Mouse (Mus musculus): Measurements from ENCODE around the gene Dohh. TPM values are rescaled to one million over a fixed set of nuclear protein-coding genes. Genes with fewer than 3 reads are reported as not detected.

The Dohh gene
- polyA plus RNA-seq, 1 experiment = 96.3 TPM

- DNase-seq (ENCODE audit: low read depth) = no peak
Observed at GRCm38 (mm10) chr10:81384605-81384982, 366 bp downstream of the Dohh start.

- DNase-seq (ENCODE audit: low read depth) = no peak
Observed at GRCm38 (mm10) chr10:81385603-81386306, 1.5 kb downstream of the Dohh start.

DNA sequence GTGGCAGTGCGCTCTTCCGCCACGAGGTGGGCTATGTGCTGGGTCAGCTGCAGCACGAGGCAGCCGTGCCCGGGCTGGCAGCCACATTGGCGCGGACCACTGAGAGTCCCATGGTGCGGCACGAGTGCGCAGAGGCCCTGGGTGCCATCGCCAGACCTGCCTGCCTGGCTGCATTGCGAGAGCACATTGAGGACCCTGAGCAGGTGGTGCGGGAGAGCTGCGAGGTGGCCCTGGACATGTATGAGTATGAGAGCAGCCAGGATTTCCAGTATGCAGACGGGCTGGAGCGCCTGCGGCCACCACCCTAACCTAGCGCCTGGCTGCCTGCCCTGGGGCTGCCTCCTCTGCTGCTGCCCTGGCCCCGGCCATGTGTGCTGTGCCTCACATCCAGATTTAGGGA, 3.5 kb downstream of the Dohh start:
- no peak for DNase-seq (ENCODE audit: low read depth)

DNA sequence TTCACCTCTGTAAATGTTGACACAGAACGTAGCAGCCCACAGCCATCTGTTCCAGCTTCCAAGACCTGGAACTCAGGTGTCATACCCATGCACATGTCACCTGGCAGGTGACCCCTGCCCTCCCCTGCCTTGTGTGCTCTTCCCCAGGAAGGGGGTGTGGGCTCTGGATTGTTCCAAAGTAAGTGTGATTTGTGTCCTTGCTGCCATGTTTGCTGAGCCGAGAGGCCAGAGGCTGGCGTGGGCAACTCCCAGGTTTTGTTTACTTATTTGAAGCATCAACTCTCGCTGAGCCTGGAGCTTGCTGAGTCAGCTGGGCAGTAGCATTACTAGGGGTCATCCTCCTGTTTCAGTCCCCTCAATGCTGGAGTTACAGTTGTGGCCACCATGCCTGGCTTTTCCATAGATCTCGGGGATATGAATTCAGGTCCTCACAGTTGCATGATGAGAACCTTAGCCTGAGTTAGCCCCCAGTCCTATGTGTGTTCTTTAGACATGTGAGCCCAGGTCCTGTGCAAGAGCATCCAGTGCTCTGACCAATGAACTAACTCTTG, 4.4 kb downstream of the Dohh start, which contains the start of gene Gm48552:
Gene Gm48552, plus strand, starts transcription at position 501 of the 551 bp plus-strand sequence.
- no peak for DNase-seq (ENCODE audit: low read depth)

- no peak for DNase-seq (ENCODE audit: low read depth)
Observed at GRCm38 (mm10) chr10:81389373-81389772, 5.1 kb downstream of the Dohh start.

- DNase-seq (ENCODE audit: low read depth) = no peak
Observed at GRCm38 (mm10) chr10:81389801-81390677, 5.8 kb downstream of the Dohh start.

DNA sequence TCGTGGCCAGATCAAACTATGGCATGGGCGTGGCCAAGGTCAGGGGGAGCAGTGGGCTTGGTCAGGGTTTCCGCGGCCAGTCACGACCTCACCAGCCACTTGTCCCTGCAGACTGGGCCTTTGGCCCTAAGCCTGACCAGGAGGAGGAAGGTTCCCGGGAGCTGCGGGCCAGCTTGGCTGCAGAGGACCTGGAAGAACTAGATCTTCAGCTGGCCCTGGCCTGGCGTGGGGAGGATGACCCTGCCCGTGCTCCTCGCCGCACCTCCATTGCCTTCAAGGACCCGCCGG, 6.4 kb downstream of the Dohh start:
- DNase-seq (ENCODE audit: low read depth) = no peak

- DNase-seq (ENCODE audit: low read depth) = no peak
Observed at GRCm38 (mm10) chr10:81392270-81392669, 8.0 kb downstream of the Dohh start.

GRCm38 (mm10) chr10:81392781-81393185, 8.6 kb downstream of the Dohh start, which contains the start of gene Smim24:
Gene Smim24 (plus strand): TSS chr10:81393051.
- no peak for DNase-seq (ENCODE audit: low read depth)

DNA sequence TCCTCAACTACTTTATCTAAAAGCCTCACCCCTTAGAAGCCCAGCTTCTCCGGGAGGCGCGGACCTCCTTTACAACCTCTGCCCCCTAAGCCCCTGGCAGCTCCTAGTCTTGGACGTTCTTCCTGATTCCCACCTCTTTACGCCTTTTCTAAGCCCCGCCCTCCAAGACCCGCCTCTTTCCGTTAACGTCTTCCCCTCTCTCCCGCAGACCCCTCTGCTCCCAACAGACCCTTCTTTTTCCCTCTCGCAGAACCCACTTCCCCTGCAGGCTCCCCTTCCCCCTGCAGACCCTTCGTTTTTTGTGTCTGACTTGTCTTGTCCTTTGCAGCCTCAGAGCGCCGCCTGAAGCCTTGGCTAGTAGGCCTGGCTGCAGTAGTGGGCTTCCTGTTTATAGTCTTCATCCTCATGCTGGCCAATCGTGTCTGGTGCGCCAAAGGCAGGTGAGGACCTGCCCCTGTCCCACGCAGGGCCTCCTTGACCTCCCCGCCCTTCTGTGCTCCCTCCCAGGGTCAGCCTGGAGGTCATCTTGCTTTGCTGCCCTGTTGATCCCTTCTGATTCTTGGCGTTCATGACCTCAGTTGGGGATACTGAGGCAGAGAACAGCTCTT, 9.3 kb downstream of the Dohh start:
- no peak for DNase-seq (ENCODE audit: low read depth)

DNA sequence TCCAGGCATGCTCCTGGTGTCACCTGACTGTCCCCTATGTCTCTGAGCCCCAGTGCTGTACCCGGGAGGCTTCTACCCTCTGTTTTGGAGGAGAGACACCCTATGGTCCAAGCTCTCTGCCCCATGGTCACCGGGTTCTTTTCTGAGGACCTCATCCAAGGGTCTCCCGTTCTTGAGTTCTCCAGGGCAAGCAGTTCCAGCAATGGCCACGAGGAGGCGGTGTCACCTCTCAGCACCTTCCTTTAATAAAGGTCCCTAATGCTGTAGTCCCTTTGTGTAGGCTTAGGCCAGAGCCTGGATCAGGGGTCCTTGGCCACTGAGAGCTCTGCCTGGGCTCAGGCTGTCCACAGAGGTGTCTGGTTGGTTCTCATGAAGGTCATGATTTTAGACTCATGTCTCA, 10.9 kb downstream of the Dohh start:
- DNase-seq (ENCODE audit: low read depth) = no peak

DNA sequence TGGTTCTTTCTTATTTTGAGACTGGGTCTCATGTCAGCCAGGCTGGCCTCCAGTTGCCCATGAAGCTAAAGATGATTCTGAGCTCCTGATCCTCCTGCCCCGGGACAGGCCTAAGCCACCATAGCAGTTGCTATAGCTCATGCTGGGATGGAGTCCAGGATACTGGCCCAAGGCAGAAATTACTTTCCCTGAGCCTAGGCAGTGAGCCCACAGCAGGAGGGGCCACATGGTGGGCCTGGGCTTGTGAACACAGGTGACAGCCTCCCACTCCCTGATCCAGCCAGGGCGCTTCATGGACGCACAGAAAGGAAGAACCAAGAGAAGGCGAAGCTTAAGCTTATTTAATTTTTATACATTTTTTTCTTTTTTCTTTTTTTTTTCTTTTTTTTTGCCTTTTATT, 11.6 kb downstream of the Dohh start:
- no peak for DNase-seq (ENCODE audit: low read depth)

GRCm38 (mm10) chr10:81396749-81397148, 12.5 kb downstream of the Dohh start:
- no peak for DNase-seq (ENCODE audit: low read depth)

DNA sequence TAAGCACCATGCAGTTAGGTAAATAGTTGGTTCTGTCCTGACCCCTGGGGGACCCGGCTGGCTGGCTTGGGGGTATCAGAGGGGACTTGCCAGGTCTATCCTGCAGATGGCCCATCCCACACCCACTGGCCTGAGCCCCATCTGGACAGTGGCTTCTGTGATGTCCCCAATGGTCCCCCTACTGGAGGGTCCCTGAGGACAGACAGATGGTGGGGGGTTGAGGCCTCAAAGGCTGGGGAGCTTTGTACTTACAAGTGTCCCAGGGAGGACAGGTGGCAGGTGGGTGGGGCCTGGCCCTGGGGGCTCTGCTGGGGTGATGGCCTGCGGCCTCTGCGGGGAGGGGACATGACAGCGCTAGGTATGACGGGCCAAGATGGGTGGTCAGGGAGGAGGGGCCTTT, 15.1 kb downstream of the Dohh start:
- DNase-seq (ENCODE audit: low read depth) = no peak

DNA sequence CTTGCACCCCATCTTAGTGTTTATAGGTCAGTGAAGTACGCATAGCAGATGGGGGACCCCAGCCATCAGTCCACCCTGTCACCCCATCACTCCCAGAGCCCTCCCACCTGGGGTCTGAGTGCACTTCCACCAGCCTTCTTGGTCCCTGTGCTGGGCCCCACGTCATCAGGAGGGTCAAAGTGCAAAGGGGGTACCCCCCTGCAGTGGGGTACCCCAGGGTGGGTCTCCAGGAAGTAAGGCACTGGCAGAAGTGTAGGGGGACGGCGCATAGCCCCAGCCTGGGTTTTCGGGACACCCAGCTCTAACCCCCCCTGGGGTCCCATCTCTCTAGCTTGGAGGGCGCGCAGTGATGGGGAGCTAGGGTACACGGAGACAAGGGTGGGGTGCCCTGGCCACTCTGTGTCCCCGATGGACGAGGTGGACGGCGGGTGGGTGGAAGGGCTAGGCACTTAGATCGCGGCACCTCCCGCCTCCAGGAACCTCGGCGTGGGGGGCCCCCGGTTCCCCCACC, 15.6 kb downstream of the Dohh start:
- DNase-seq (ENCODE audit: low read depth) = no peak

DNA sequence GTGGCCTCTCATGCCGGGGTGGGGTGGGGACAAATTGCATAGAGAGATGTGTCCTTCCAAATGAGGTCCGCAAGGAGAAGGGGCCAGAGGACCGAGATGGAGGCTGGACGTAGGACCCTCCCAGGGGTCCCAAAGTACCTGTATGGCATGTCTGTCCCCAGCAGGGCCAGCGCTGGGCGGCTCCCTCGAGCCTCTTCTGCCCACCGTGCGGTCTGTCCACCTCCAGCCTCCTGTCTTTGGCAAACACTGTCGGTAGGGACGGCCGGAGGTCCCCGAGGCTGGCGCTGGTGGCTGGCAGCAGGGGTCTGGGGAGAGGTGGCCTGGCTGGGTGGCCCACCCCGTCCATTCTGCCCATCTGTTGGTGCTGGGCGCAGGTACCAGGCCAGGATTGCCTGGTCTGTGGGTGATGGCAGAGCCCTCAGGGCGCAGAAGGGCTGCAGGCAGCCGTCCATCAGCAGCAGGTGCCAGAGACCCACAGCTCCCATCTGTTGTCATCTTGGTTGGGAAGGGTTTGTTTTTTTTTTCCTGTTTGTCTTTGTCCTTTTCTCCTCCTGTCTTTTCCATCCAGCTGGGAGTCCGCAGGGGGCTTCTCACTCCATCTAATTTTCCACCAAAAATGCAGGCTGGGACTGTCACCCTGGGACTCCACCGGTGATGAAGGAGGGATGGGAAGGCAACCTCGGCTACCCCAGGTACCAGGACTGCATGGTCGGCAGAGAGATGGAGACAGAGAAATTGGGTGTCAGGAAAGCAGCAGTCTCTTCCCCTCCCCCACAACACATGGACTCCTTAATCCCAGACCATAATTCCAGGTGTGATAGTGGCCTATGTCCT, 16.4 kb downstream of the Dohh start:
- no peak for DNase-seq (ENCODE audit: low read depth)

DNA sequence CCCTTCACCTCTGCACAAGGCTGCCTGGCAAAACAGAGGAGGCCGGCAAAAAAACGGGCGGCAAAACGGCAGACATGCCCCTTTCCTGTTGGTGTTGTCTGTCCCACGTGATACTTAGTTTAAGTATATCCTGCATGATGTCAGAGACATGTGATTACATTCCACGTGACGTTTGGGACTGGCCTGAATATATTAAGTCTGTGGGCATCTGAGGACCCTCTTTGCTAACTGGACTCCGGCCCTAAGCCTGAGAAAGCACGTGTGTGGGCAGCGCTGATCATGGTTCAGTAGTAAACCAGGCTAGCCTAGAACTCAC, 16.9 kb downstream of the Dohh start:
- no peak for DNase-seq (ENCODE audit: low read depth)

DNA sequence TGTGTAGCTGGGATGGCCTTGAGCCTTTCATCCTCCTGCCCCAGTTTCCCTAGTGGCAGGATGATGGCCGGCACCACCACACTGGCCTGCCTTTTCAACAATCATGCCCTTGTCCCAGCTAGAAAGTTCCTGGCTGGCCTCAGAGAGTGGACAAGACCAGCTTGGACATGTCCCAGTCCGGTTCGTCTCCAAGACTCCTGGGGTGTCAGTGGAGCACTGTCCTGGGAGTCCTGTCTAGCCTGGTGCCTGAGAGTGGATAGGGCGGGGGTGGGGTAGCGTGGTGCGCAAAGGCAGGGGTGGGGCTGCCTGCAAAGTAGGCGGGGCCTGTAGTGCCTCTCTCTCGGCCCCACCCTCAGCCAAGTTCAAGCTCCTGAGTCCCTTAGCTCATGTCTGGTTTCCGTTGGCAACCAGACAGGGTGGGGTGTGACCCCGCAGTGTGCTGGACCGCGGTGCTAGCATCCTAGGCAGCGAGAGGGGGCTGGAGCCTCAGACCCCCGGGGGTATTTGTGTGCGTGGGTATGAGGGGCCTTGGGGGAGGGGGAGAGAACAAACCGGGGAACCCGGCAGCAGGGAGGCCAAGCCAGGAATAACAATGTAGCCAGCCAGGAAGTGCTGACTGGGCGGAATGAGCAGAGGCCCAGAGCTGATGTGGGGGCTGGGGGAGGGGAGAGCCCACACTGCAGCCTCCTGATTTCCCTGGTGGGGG, 17.4 kb downstream of the Dohh start:
- DNase-seq (ENCODE audit: low read depth) = no peak

- DNase-seq (ENCODE audit: low read depth) = no peak
Observed at GRCm38 (mm10) chr10:81402227-81402765, 18.1 kb downstream of the Dohh start.

GRCm38 (mm10) chr10:81403511-81403910, 19.3 kb downstream of the Dohh start:
- DNase-seq (ENCODE audit: low read depth) = no peak

GRCm38 (mm10) chr10:81404082-81404481, 19.9 kb downstream of the Dohh start:
- no peak for DNase-seq (ENCODE audit: low read depth)

All from gonadal fat pad, adult 2 months (tissue).